In genomic region chr10:89490250-89490649, GRCm38 (mm10) we compare ENCODE assay signal across 16 mouse cellular contexts. TPM values are rescaled to one million over a fixed set of nuclear protein-coding genes. Genes with fewer than 3 reads are reported as not detected.
DNase-seq lines count a peak whose midpoint lies in the region.
"Had no signal": no experiment of that assay in that cellular context is flagged by ENCODE, and none has a peak within 500 bp of the region (broad histone marks: within the 10 kb centered on the region; RNA-seq: fewer than 3 reads in every experiment).

No protein-coding gene starts in this region.

- peak; percentile 32 for DNase-seq in adrenal gland, adult 8-10 months
- DNase-seq in adrenal gland, postnatal 4 days (ENCODE audit: low spot score in 2 of 2) = no peak
- DNase-seq in 416B (ENCODE audit: low read depth) = peak; percentile 7
- peak; percentile 5 for DNase-seq in adipocyte (ENCODE audit: low spot score)
- DNase-seq in adrenal gland, postnatal 36 days = peak; percentile 10 to 12
- no peak for DNase-seq in thymus, postnatal 25 days
- no peak for DNase-seq in cerebellum, adult 8-10 months
- no peak for DNase-seq in kidney, postnatal 25 days
- DNase-seq: cerebellum, adult 18-20 months; cerebellum, adult 9-11 months; cerebellum, postnatal 25 days; gastrocnemius, postnatal 10 days; gastrocnemius, postnatal 36 days had no signal

RNA-seq across cellular contexts. Expression of gene Nr1h4, which starts 43.1 kb away (rescaled TPM):
- 10 to 100 TPM; 26.7 to 38.1 (median 32.2) TPM for total RNA-seq in adrenal gland, adult 8-10 months (2022)
- 10 to 100 TPM; 21.0 to 27.0 TPM for total RNA-seq in adrenal gland, postnatal 4 days (2021)
- total RNA-seq in adrenal gland, postnatal 36 days (2021) = 10 to 100 TPM; 16.8 to 27.6 TPM
- total RNA-seq: common myeloid progenitor, adult 5-6 weeks; ES-E14; gastrocnemius, postnatal 10 days; gastrocnemius, postnatal 36 days; hematopoietic stem cell, adult 5-6 weeks had no signal

RNA-seq across cellular contexts. Expression of gene Gas2l3, which starts 46.5 kb away (rescaled TPM):
- total RNA-seq in adrenal gland, adult 8-10 months (2022) = 10 to 100 TPM in 2 of 4 experiments, 1 to 10 TPM in 2; 3.5 to 10.9 (median 8.8) TPM
- 10 to 100 TPM; 14.9 to 15.8 TPM for total RNA-seq in adrenal gland, postnatal 4 days (2021)
- total RNA-seq in adrenal gland, postnatal 36 days (2021) = 1 to 10 TPM; 4.4 to 5.3 TPM

Comparison
In these comparisons a context has a peak if more than half of its experiments do, and no peak if none do; other contexts are left out.
1. DNase-seq: peak in adrenal gland, adult 8-10 months (single experiment), 416B (single experiment), adipocyte (single experiment) and adrenal gland, postnatal 36 days (2 of 2); none in adrenal gland, postnatal 4 days (0 of 2), thymus, postnatal 25 days (single experiment), cerebellum, adult 8-10 months (single experiment) and kidney, postnatal 25 days (0 of 2).